ENCODE assay signal across 8 mouse cellular contexts in the genomic region with DNA sequence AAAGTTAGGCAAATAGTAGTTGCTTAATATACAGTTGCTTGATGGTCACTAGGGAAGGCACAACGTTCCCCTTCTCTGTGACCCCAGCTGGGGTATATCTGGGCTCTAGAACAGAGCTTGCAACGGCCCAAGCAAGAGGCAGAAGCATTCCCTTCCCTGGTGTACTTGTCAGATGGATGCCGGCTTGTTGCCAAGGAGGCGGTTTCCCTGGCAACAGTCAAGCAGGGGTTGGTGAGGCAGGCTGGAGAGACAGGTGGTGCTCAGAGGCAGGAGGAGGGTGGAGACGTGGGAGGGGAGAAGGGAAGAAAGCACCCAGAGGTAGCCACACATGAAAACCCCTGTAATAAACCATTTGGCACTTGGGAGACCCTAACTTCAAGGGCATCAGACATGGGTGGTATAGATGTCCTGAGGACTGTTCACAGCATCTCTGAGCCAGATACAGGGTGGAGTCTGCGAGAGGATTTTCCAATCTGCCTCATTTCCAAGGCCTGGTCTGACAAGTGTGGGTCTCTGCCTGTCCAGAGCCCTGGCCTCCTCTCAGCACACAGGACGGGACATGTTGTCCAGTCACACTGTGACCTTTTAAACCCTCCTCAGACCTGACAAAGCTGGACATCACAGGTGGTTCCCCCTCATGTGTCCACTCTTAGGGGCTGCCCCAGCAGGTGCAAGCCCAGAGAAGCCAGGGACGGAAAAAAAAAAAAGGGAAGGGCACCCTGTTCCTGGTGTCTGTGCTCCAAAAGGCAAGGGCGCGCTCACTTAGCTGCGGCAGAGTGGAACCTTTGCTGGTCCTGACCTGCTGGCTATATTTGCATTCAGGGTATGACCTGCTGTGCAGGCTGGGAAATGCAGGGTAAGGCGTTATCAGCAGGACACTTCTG. TPM values are rescaled to one million over a fixed set of nuclear protein-coding genes. Genes with fewer than 3 reads are reported as not detected.
A peak's percentile ranks its signal among the peaks of the same experiment; 100 is the strongest.
DNase-seq lines count a peak whose midpoint lies in the region; ATAC-seq and TF ChIP-seq lines count a peak whose summit lies in the region.
"Had no signal": no experiment of that assay in that cellular context is flagged by ENCODE, and none has a peak within 500 bp of the region (broad histone marks: within the 10 kb centered on the region; RNA-seq: fewer than 3 reads in every experiment).

No protein-coding gene starts in this region.

- H3K27me3 ChIP-seq in lung, postnatal 0 days (replicated peaks; ENCODE audit: insufficient read depth, low read length): no peaks in the 10 kb centered on the region

- H3K9ac ChIP-seq in lung, postnatal 0 days (replicated peaks; ENCODE audit: low read depth): no peak overlapping the region
- H3K9ac ChIP-seq: limb, embryonic 15.5 days had no signal

- H3K36me3 ChIP-seq in lung, postnatal 0 days (ENCODE audit: insufficient read depth, low read length): no peaks in the 10 kb centered on the region
- H3K36me3 ChIP-seq: limb, embryonic 15.5 days had no signal

- no peak overlapping the region for H3K4me3 ChIP-seq in lung, postnatal 0 days (ENCODE audit: low read depth, low read length)
- H3K4me3 ChIP-seq: limb, embryonic 15.5 days had no signal

- DNase-seq in cerebellum, postnatal 14 days: peak; percentile 90 to 96
- peak; percentile 89 for DNase-seq in frontal cortex, postnatal 14 days (ENCODE audit: low spot score in 2 of 2)
- peak; percentile 89 to 95 for DNase-seq in left cerebral cortex, postnatal 10 days (ENCODE audit: extremely low spot score in 1 of 2, low spot score in 2 of 2)
- peak; percentile 97 for DNase-seq in right cerebral cortex, postnatal 10 days (ENCODE audit: low spot score in 2 of 2)
- no peak for DNase-seq in gastrocnemius, adult 8-10 months (ENCODE audit: low spot score in 2 of 2)
- no peak for DNase-seq in lung, postnatal 0 days (ENCODE audit: low spot score)
- DNase-seq in thymus, postnatal 10 days (ENCODE audit: low spot score in 2 of 2): no peak

- H3K27ac ChIP-seq in lung, postnatal 0 days (ENCODE audit: low read length): no peak overlapping the region
- H3K27ac ChIP-seq: limb, embryonic 15.5 days had no signal

- no peak for TF ChIP-seq CTCF in lung, postnatal 0 days (IDR thresholded peaks at IDR 0.05)

- ATAC-seq in lung, postnatal 0 days: no peak

- WGBS in lung, postnatal 0 days: 45% methylated on average over 12 of the region's 12 CpGs

- no peaks in the 10 kb centered on the region for H3K4me1 ChIP-seq in lung, postnatal 0 days (ENCODE audit: insufficient read depth, low read depth, low read length)

- H3K4me2 ChIP-seq in lung, postnatal 0 days (replicated peaks; ENCODE audit: low read depth, low read length): no peak overlapping the region
- H3K4me2 ChIP-seq: limb, embryonic 15.5 days had no signal

- H3K9me3 ChIP-seq in lung, postnatal 0 days (ENCODE audit: low read length): no peaks in the 10 kb centered on the region
- H3K9me3 ChIP-seq: limb, embryonic 15.5 days had no signal

- intact Hi-C loops in left cerebral cortex, postnatal 10 days (cut with DNase I): no loop called here

- no peak for TF ChIP-seq EP300 in lung, postnatal 0 days (IDR thresholded peaks at IDR 0.05)

RNA-seq across cellular contexts. Expression of gene Tcf20, which starts 15.2 kb away (rescaled TPM):
- total RNA-seq in left cerebral cortex, postnatal 10 days (2021): 100 to 1,000 TPM; 123 to 128 TPM
- total RNA-seq in gastrocnemius, adult 8-10 months (2022): 10 to 100 TPM; 28.0 to 36.3 (median 32.1) TPM
- 6.1 and 7.3 TPM in 2 replicates for polyA plus RNA-seq in lung, postnatal 0 days (2015; fragmentation: Nextera tagmentation; extraction: Ambion mirVana)

RNA-seq across cellular contexts. Expression of gene Nfam1, which starts 30.2 kb away (rescaled TPM):
- total RNA-seq in left cerebral cortex, postnatal 10 days (2021): 1 to 10 TPM; 2.6 to 2.7 TPM
- total RNA-seq in gastrocnemius, adult 8-10 months (2022): under 1 TPM; 0.12 to 0.43 (median 0.28) TPM
- polyA plus RNA-seq in lung, postnatal 0 days (2015; fragmentation: Nextera tagmentation; extraction: Ambion mirVana): 6.3 and 6.5 TPM in 2 replicates

Comparison
In these comparisons a context has a peak if more than half of its experiments do, and no peak if none do; other contexts are left out.
1. DNase-seq: peak in cerebellum, postnatal 14 days (2 of 2), frontal cortex, postnatal 14 days (2 of 2), left cerebral cortex, postnatal 10 days (2 of 2) and right cerebral cortex, postnatal 10 days (2 of 2); none in gastrocnemius, adult 8-10 months (0 of 2), lung, postnatal 0 days (single experiment) and thymus, postnatal 10 days (0 of 2).